Mouse (Mus musculus) liver, embryonic 14 days (tissue): Measurements from ENCODE around the gene Mgat4d. TPM values are rescaled to one million over a fixed set of nuclear protein-coding genes. Genes with fewer than 3 reads are reported as not detected.

Experiments used
- polyA plus RNA-seq: library from polyadenylated mRNA; depleted of rRNA; stranded (reverse); fragments of >200 nt; gene quantifications from 2 replicates; pipeline ENCODE4 v1.2.3, GENCODE M21; 2012; rRNA removed

The Mgat4d gene
- not detected in 2 replicates for polyA plus RNA-seq

DNA sequence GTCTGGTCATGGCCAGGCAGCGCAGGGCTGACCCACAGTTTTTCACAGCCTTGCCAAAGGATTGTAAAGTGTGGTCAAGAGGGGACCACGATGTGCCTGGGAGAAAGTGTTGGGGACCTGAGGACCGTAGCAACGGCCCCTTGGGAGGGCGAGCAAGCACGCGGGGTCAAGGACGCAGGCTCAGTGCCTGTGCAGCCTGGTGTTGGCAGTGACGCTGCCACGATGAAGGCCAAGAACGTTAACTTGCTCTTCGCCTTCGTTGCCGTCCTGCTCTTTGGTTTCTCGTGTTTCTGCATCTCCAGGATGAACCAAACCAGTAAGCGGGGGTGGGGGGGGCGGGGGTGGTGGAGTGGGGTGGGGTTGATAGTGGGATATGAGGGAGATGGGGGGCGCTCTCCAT, at the start of gene Mgat4d:
Mgat4d (plus strand) TSS at position 209 of the 400 bp plus-strand sequence.

DNA sequence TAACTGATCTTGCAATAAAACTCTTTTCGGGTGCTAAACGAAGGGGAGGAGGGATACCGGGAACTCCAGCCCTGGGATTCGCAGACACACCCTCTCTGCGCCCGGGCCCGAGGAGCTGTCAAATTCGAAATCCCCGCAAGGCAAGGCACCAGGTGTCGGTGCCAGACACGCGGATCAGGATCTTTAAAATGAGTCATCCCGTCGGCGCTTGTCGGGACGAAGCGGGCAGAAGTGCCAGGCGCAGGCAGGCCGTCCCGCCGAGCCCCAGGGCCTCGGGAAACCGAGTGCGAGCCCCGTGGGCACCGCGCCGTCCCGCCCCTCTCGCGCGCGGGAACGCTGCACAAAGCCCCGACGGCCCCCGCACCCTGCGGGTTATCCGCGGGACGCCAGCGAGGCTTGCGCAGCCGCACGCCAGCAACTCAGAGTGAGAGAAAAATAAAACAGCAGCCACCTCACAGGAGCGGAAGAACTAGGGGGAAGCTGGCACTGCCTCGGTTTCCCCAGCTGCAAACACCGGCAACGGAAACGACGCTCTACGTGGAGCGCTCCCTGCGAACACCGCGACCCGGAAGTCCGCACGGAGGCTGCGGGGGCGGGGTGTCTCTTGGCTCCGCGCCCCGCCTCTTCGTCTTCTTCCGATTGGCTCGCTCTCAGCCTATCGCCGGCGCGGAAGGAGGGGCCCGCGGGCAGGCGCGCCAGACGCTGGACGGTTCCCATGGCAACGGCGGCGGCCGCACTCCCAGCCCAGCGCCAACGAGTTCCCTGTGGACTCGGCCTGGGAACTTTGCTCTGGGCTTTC, 16.2 kb upstream of the Mgat4d start, which contains the start of gene Elmod2:
Elmod2 (minus strand) TSS at position 588 of the 799 bp plus-strand sequence.

DNA sequence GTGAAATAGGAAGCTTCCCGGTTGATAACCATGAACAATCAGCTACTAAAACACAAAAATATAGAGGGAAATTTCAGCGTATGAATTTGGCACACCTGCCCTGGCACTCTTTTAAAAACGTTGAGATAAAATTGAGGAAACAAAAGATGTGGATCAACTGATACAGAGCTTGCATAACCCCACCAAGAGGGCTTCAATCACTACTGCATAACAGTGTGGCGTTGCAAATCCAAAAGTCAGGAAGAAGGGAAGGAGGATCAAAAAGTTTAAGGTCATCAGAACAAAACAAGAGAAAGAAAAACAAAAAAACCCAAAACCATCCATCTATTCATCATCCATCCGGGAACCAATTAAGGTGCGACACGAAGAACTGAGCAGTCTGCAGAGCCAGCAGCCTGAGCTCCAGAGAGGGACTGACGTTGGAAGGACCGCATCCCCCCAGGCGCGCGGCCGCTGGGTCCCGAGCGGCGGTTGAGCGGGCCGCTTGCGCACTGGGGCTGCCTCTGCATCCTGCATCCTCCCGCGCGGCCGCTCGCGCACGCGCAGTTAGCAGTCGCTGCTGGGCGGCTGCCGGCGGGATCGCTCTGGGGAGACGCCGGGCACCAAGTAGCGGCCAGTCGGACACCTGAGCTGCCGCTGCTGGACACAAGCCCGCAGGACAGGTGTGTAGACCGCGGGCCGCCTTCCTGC, 41.2 kb downstream of the Mgat4d start, which contains the start of gene Clgn:
Clgn (plus strand) TSS at position 552 of the 690 bp plus-strand sequence.

Other genes with a start within 250 kb of the Mgat4d start
- gene Tbc1d9, start 183.1 kb upstream of the Mgat4d start, polyA plus RNA-seq, result 0.87 and 1.3 TPM in 2 replicates
- 0.08 and 0.16 TPM in 2 replicates for gene Gm10645, start 182.3 kb upstream of the Mgat4d start, polyA plus RNA-seq
- gene Ucp1, start 58.1 kb upstream of the Mgat4d start, polyA plus RNA-seq, result not detected in 2 replicates
- 3.2 and 3.7 TPM in 2 replicates for gene Elmod2, start 16.0 kb upstream of the Mgat4d start, polyA plus RNA-seq
- gene Clgn, start 41.4 kb downstream of the Mgat4d start, polyA plus RNA-seq, result 0.29 and 0.35 TPM in 2 replicates
- 41.9 and 50.5 TPM in 2 replicates for gene Scoc, start 109.9 kb downstream of the Mgat4d start, polyA plus RNA-seq
- gene Olfr370, start 187.3 kb downstream of the Mgat4d start, polyA plus RNA-seq, result not detected in 2 replicates
- 188 and 193 TPM in 2 replicates for gene Ndufb7, start 218.2 kb downstream of the Mgat4d start, polyA plus RNA-seq